Mouse (Mus musculus): ENCODE data around the gene Rps18.

GRCm38 (mm10) chr17:33968927-33969326, 13.1 kb upstream of the Rps18 start:
- no peak for TF ChIP-seq POLR2A (IDR thresholded peaks at IDR 0.05; ENCODE audit: insufficient read depth, low read depth, low read length)
- TF ChIP-seq EP300 (IDR thresholded peaks at IDR 0.05; ENCODE audit: insufficient read depth, low read depth, low read length): no peak
